Mouse (Mus musculus) neural tube, embryonic 14.5 days (tissue): ENCODE measurements around the gene Tmem39a. TPM values are rescaled to one million over a fixed set of nuclear protein-coding genes. Genes with fewer than 3 reads are reported as not detected.

Experiments
- ATAC-seq: fragments of 200-750 bp; cut with Nextera tagmentation; 2 replicates; pipeline ENCODE4 v1.8.0; 2017; ENCODE audit warnings: low read depth, mild to moderate bottlenecking, moderate TSS enrichment, moderate library complexity
- H3K27ac ChIP-seq: fragments of 300-500 bp; sonication (generic); 2 replicates; pipeline ENCODE4 v1.5.1; 2014; ENCODE audit warnings: low read depth, mild to moderate bottlenecking, control low read depth, low read length, moderate library complexity, mixed read lengths
- H3K27me3 ChIP-seq: fragments of 300-500 bp; sonication (generic); 2 replicates; pipeline ENCODE4 v1.6.1; 2014; ENCODE audit warnings: low read length; ENCODE audit not compliant: control insufficient read depth, insufficient read depth
- H3K36me3 ChIP-seq: fragments of 300-500 bp; sonication (generic); 2 replicates; pipeline ENCODE4 v1.6.1; 2014; ENCODE audit warnings: low read length, mixed read lengths; ENCODE audit not compliant: control insufficient read depth, insufficient read depth
- H3K4me1 ChIP-seq: fragments of 300-500 bp; sonication (generic); 2 replicates; pipeline ENCODE4 v1.6.1; 2014; ENCODE audit warnings: low read length; ENCODE audit not compliant: control insufficient read depth, insufficient read depth
- H3K4me2 ChIP-seq: fragments of 300-500 bp; sonication (generic); 2 replicates; pipeline ENCODE4 v1.6.1; 2014; ENCODE audit warnings: mild to moderate bottlenecking, low read depth, low read length, control low read depth
- H3K4me3 ChIP-seq: fragments of 300-500 bp; sonication (generic); 2 replicates; pipeline ENCODE4 v1.5.1; 2014; ENCODE audit warnings: low read depth, low read length, control low read depth, mixed read lengths
- H3K9ac ChIP-seq: fragments of 300-500 bp; sonication (generic); replicated peaks from 2 replicates; pipeline ENCODE4 v1.6.1; 2014; ENCODE audit warnings: low read depth, mild to moderate bottlenecking, control low read depth, low read length, mixed read lengths
- H3K9me3 ChIP-seq: fragments of 300-500 bp; sonication (generic); 2 replicates; pipeline ENCODE4 v1.6.1; 2016; ENCODE audit warnings: low read length; ENCODE audit not compliant: control insufficient read depth
- WGBS: fragments of 180-500 bp; shearing (Covaris S2); extraction: QIAGEN DNeasy Blood & Tissue Kit; methylation state at CpG from one replicate; pipeline ENCODE4 v1.1.7; 2014; 5-methylcytosine and 5-hydroxymethylcytosine counted together
- polyA plus RNA-seq: library from polyadenylated mRNA; unstranded; fragments of >200 nt; fragmentation: Nextera tagmentation; extraction: Ambion mirVana; gene quantifications from 2 replicates; pipeline ENCODE4 v1.2.1, GENCODE M21; 2014

The Tmem39a gene
- polyA plus RNA-seq, 1 experiment from 2014 or later = 30.8 TPM

GRCm38 (mm10) chr16:38619054-38619453, 60.6 kb downstream of the Tmem39a start:
- Histone ChIP-seq H3K36me3 (no peaks in the 10 kb centered on the region), H3K4me1 (no peaks in the 10 kb centered on the region), H3K9me3 (no peaks in the 10 kb centered on the region), H3K27ac (no peak overlapping the region), H3K4me2 (no peak overlapping the region), H3K27me3 (no peaks in the 10 kb centered on the region), H3K4me3 (no peak overlapping the region), H3K9ac (no peak overlapping the region)
- 24% methylated on average over 6 of the region's 6 CpGs for WGBS
- ATAC-seq = no peak; the same call in 1 of the 2 replicates

- no peaks in the 10 kb centered on the region for H3K9me3 ChIP-seq
- H3K4me2 ChIP-seq = no peak overlapping the region
- H3K27ac ChIP-seq = no peak overlapping the region
- WGBS = 95% methylated on average over 16 of the region's 16 CpGs
- H3K36me3 ChIP-seq = no peaks in the 10 kb centered on the region
- H3K4me1 ChIP-seq = no peaks in the 10 kb centered on the region
- no peak for ATAC-seq
- H3K9ac ChIP-seq = no peak overlapping the region
- H3K4me3 ChIP-seq = no peak overlapping the region
- no peaks in the 10 kb centered on the region for H3K27me3 ChIP-seq
These were observed 62.4 kb downstream of the Tmem39a start for GRCm38 (mm10) chr16:38620696-38621450.

GRCm38 (mm10) chr16:38622283-38622682, 63.8 kb downstream of the Tmem39a start:
- H3K4me2 ChIP-seq = no peak overlapping the region
- H3K4me1 ChIP-seq = no peaks in the 10 kb centered on the region
- H3K36me3 ChIP-seq = no peaks in the 10 kb centered on the region
- ATAC-seq = no peak
- H3K27ac ChIP-seq = no peak overlapping the region
- WGBS = 69% methylated on average over 2 of the region's 2 CpGs
- H3K4me3 ChIP-seq = no peak overlapping the region
- H3K27me3 ChIP-seq = no peaks in the 10 kb centered on the region
- H3K9me3 ChIP-seq = no peaks in the 10 kb centered on the region
- no peak overlapping the region for H3K9ac ChIP-seq

GRCm38 (mm10) chr16:38624303-38624702, 65.8 kb downstream of the Tmem39a start:
- Histone ChIP-seq H3K9ac (no peak overlapping the region), H3K4me1 (no peaks in the 10 kb centered on the region), H3K9me3 (no peaks in the 10 kb centered on the region), H3K36me3 (no peaks in the 10 kb centered on the region), H3K4me2 (no peak overlapping the region), H3K27me3 (no peaks in the 10 kb centered on the region), H3K27ac (no peak overlapping the region), H3K4me3 (no peak overlapping the region)
- WGBS = 71% methylated on average over 11 of the region's 11 CpGs
- ATAC-seq = no peak

GRCm38 (mm10) chr16:38625411-38625810, 66.9 kb downstream of the Tmem39a start:
- Histone ChIP-seq H3K27me3 (no peaks in the 10 kb centered on the region), H3K27ac (no peak overlapping the region), H3K4me1 (no peaks in the 10 kb centered on the region), H3K9ac (no peak overlapping the region), H3K9me3 (no peaks in the 10 kb centered on the region), H3K4me2 (no peak overlapping the region), H3K4me3 (no peak overlapping the region), H3K36me3 (no peaks in the 10 kb centered on the region)
- ATAC-seq = no peak
- WGBS = 90% methylated on average over 7 of the region's 7 CpGs

GRCm38 (mm10) chr16:38625811-38626369, 67.4 kb downstream of the Tmem39a start:
- Histone ChIP-seq H3K9ac (no peak overlapping the region), H3K27me3 (no peaks in the 10 kb centered on the region), H3K4me3 (no peak overlapping the region), H3K9me3 (no peaks in the 10 kb centered on the region), H3K36me3 (no peaks in the 10 kb centered on the region), H3K4me2 (no peak overlapping the region), H3K27ac (no peak overlapping the region), H3K4me1 (no peaks in the 10 kb centered on the region)
- no peak for ATAC-seq
- WGBS = 86% methylated on average over 10 of the region's 10 CpGs

GRCm38 (mm10) chr16:38632147-38632546, 73.6 kb downstream of the Tmem39a start:
- Histone ChIP-seq H3K4me1 (no peaks in the 10 kb centered on the region), H3K9ac (no peak overlapping the region), H3K4me3 (no peak overlapping the region), H3K9me3 (no peaks in the 10 kb centered on the region), H3K27ac (no peak overlapping the region), H3K27me3 (no peaks in the 10 kb centered on the region), H3K36me3 (no peaks in the 10 kb centered on the region), H3K4me2 (no peak overlapping the region)
- WGBS = 62% methylated on average over 6 of the region's 6 CpGs
- ATAC-seq = no peak

- no peak overlapping the region for H3K4me3 ChIP-seq
- no peak for ATAC-seq
- H3K4me2 ChIP-seq = no peak overlapping the region
- no peaks in the 10 kb centered on the region for H3K9me3 ChIP-seq
- 74% methylated on average over 8 of the region's 8 CpGs for WGBS
- H3K36me3 ChIP-seq = no peaks in the 10 kb centered on the region
- H3K4me1 ChIP-seq = no peaks in the 10 kb centered on the region
- H3K9ac ChIP-seq = no peak overlapping the region
- no peaks in the 10 kb centered on the region for H3K27me3 ChIP-seq
- H3K27ac ChIP-seq = no peak overlapping the region
These were observed 77.4 kb downstream of the Tmem39a start for GRCm38 (mm10) chr16:38635833-38636390.

GRCm38 (mm10) chr16:38636682-38637081, 78.2 kb downstream of the Tmem39a start:
- WGBS = 75% methylated on average over 9 of the region's 9 CpGs

More at GRCm38 (mm10) chr16:38636682-38637081, 78.2 kb downstream of the Tmem39a start:
- no peaks in the 10 kb centered on the region for H3K9me3 ChIP-seq
- no peak overlapping the region for H3K9ac ChIP-seq
- H3K4me3 ChIP-seq = no peak overlapping the region
- H3K27me3 ChIP-seq = no peaks in the 10 kb centered on the region
- H3K27ac ChIP-seq = no peak overlapping the region
- no peaks in the 10 kb centered on the region for H3K4me1 ChIP-seq
- H3K4me2 ChIP-seq = no peak overlapping the region
- H3K36me3 ChIP-seq = no peaks in the 10 kb centered on the region
- no peak for ATAC-seq
